Mouse (Mus musculus) limb, embryonic 13.5 days (tissue): ENCODE measurements around the gene Men1. TPM values are rescaled to one million over a fixed set of nuclear protein-coding genes. Genes with fewer than 3 reads are reported as not detected.

Experiments
- ATAC-seq: fragments of 200-750 bp; cut with Nextera tagmentation; 2 replicates; pipeline ENCODE4 v1.8.0; 2017; ENCODE audit warnings: low read depth, moderate number of reproducible peaks, moderate TSS enrichment; ENCODE audit not compliant: low FRiP score
- H3K27ac ChIP-seq: fragments of 300-500 bp; sonication (generic); 2 replicates; pipeline ENCODE4 v1.5.1; 2015; ENCODE audit warnings: inconsistent platforms, mild to moderate bottlenecking, moderate library complexity
- H3K27me3 ChIP-seq: fragments of 300-500 bp; sonication (generic); 2 replicates; pipeline ENCODE4 v1.6.1; 2015; ENCODE audit warnings: mild to moderate bottlenecking, inconsistent platforms
- H3K36me3 ChIP-seq: fragments of 300-500 bp; sonication (generic); 2 replicates; pipeline ENCODE4 v1.6.1; 2015; ENCODE audit warnings: inconsistent platforms, mild to moderate bottlenecking, moderate library complexity
- H3K4me1 ChIP-seq: fragments of 300-500 bp; sonication (generic); 2 replicates; pipeline ENCODE4 v1.6.1; 2015; ENCODE audit warnings: inconsistent platforms
- H3K4me2 ChIP-seq: fragments of 300-500 bp; sonication (generic); replicated peaks from 2 replicates; pipeline ENCODE4 v1.6.1; 2015; ENCODE audit warnings: inconsistent platforms, mild to moderate bottlenecking, moderate library complexity
- H3K4me3 ChIP-seq: fragments of 300-500 bp; sonication (generic); 2 replicates; pipeline ENCODE4 v1.5.1; 2015; ENCODE audit warnings: moderate library complexity, mild to moderate bottlenecking, inconsistent platforms
- H3K9ac ChIP-seq: fragments of 300-500 bp; sonication (generic); 2 replicates; pipeline ENCODE4 v1.6.1; 2015; ENCODE audit warnings: mild to moderate bottlenecking, inconsistent platforms
- H3K9me3 ChIP-seq: fragments of 300-500 bp; sonication (generic); 2 replicates; pipeline ENCODE4 v1.6.1; 2016; ENCODE audit warnings: inconsistent platforms
- WGBS: fragments of 180-500 bp; shearing (Covaris S2); methylation state at CpG from one replicate; pipeline ENCODE4 v1.1.7; 2015; 5-methylcytosine and 5-hydroxymethylcytosine counted together
- polyA plus RNA-seq: library from polyadenylated mRNA; unstranded; fragments of >200 nt; fragmentation: Nextera tagmentation; extraction: Ambion mirVana; gene quantifications from 2 replicates; pipeline ENCODE4 v1.2.1, GENCODE M21; 2015

Gene Men1
- polyA plus RNA-seq, 1 experiment from 2014 or later, result 97.6 TPM

GRCm38 (mm10) chr19:6331719-6332516 is 2.9 kb upstream of the Men1 start:
- WGBS, result 28% methylated on average over 13 of the region's 13 CpGs
- peaks cover 3% of the 10 kb centered on the region for H3K36me3 ChIP-seq
- H3K4me1 ChIP-seq, result peaks cover 25% of the 10 kb centered on the region
- peak overlapping the region; percentile 44 for H3K4me2 ChIP-seq
- 0 out of 2 replicates have a peak overlapping the region, but pooled peaks have one; percentile 48 for H3K9ac ChIP-seq
- H3K9me3 ChIP-seq, result no peaks in the 10 kb centered on the region
- no peak overlapping the region for H3K4me3 ChIP-seq
- no peak overlapping the region for H3K27ac ChIP-seq
- ATAC-seq, result no peak
- H3K27me3 ChIP-seq, result no peaks in the 10 kb centered on the region

DNA sequence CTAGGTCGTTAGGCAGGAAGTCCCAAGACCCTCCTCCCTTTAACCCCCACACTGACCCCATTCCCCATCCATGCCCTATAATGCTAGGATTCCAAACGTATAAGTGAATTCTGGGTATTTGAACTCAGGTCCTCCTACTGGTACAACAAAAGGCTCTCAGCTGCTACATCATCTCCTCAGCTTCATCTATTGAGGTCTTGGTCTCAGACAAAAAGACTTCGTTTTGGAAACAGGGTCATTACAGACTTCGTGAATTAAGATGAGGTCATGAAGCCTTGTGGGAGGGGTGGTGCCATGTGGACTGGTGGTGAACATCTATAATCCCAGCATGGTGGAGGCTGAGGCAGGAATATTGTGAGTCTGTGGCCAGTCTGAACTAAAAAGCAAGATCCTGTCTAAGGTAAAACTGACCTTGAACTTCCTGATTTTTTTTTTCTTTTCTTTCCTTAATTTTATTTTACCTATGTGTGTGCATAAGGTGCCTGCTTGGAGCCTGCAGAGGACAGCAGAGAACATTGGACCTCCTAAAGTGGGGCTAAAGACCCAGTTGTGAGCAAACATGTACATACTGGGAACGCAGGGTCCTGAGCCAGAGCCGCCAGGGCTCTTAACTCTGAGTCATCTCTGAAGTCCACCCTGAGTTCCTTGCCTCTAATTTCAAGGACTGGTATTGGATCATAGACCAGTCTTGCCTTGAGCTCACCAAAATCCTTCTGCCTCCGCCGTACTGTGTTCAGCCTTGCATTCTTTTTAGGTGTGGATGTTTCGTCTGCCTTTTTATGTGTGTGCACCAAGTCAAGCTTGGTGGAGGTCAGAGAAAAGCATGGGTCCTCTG is 801 bp upstream of the Men1 start:
- peak overlapping the region; percentile 93 for H3K9ac ChIP-seq
- peak overlapping the region; percentile 81 for H3K27ac ChIP-seq
- H3K27me3 ChIP-seq, result no peaks in the 10 kb centered on the region
- peaks cover 24% of the 10 kb centered on the region for H3K36me3 ChIP-seq
- peak overlapping the region; percentile 86 for H3K4me3 ChIP-seq
- peaks cover 30% of the 10 kb centered on the region for H3K4me1 ChIP-seq
- H3K9me3 ChIP-seq, result no peaks in the 10 kb centered on the region
- peak overlapping the region; percentile 96 for H3K4me2 ChIP-seq
- ATAC-seq, result no peak
- WGBS, result 59% methylated on average over 9 of the region's 9 CpGs

- Histone ChIP-seq H3K9ac (peak overlapping the region; percentile 93), H3K36me3 (peaks cover 39% of the 10 kb centered on the region), H3K27ac (peak overlapping the region; percentile 82), H3K27me3 (no peaks in the 10 kb centered on the region), H3K4me1 (peaks cover 34% of the 10 kb centered on the region), H3K9me3 (no peaks in the 10 kb centered on the region), H3K4me3 (peak overlapping the region; percentile 86), H3K4me2 (peak overlapping the region; percentile 96)
- no peak for ATAC-seq
- WGBS, result under 1% methylated on average over 25 of the region's 25 CpGs
These were observed 664 bp downstream of the Men1 start for GRCm38 (mm10) chr19:6335458-6335827.

DNA sequence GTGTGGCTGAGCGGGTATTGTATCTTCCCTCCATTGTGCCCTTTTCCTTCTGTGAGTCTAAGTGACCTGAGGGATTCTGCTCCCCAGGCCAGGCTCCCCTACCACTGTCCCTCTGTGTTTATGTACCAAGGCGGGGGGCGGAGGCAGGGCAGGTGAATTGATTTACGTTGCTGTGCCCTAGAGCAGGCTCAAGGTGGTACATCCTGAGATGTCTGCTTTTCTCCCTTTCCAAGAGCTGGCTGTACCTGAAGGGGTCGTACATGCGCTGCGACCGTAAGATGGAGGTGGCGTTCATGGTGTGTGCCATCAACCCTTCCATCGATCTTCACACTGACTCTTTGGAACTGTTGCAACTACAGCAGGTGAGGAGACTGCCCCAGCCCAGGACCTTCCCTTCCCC is 2.1 kb downstream of the Men1 start:
- peak overlapping the region; percentile 93 for H3K9ac ChIP-seq

DNA sequence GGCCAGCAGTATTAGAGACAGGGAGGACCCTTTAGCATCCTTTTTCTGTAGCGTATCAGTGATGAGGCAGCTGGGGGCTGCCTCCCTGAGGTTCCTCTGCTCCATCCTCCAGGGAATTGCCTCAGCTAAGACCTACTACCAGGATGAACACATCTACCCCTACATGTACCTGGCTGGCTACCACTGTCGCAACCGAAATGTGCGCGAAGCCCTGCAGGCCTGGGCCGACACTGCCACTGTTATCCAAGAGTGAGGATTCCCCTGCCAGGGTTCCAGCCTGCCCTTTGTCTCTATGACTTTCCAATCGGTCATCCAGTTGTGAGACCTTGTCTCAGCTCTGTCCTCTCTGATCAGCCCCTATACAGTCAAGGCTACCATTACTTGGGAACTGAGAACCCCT is 3.4 kb downstream of the Men1 start:
- 98% methylated on average over 7 of the region's 7 CpGs for WGBS
- H3K4me1 ChIP-seq, result peaks cover 42% of the 10 kb centered on the region
- H3K9ac ChIP-seq, result peak overlapping the region; percentile 19; the same call in 1 of the 2 replicates
- peaks cover 46% of the 10 kb centered on the region for H3K36me3 ChIP-seq
- no peaks in the 10 kb centered on the region for H3K27me3 ChIP-seq
- H3K4me3 ChIP-seq, result no peak overlapping the region
- no peaks in the 10 kb centered on the region for H3K9me3 ChIP-seq
- H3K27ac ChIP-seq, result no peak overlapping the region
- H3K4me2 ChIP-seq, result no peak overlapping the region
- ATAC-seq, result no peak

More for the DNA sequence above, 2.1 kb downstream of the Men1 start:
- H3K4me2 ChIP-seq, result peak overlapping the region; percentile 96
- H3K4me3 ChIP-seq, result peak overlapping the region; percentile 86
- no peak for ATAC-seq
- no peak overlapping the region; the same call in 1 of the 2 replicates for H3K27ac ChIP-seq
- H3K9me3 ChIP-seq, result no peaks in the 10 kb centered on the region
- H3K36me3 ChIP-seq, result peaks cover 39% of the 10 kb centered on the region
- WGBS, result 92% methylated on average over 10 of the region's 10 CpGs
- peaks cover 38% of the 10 kb centered on the region for H3K4me1 ChIP-seq
- no peaks in the 10 kb centered on the region for H3K27me3 ChIP-seq

GRCm38 (mm10) chr19:6338716-6339115 is 3.9 kb downstream of the Men1 start:
- Histone ChIP-seq H3K36me3 (peaks cover 50% of the 10 kb centered on the region), H3K9ac (no peak overlapping the region), H3K4me3 (no peak overlapping the region), H3K9me3 (no peaks in the 10 kb centered on the region), H3K4me2 (no peak overlapping the region), H3K27me3 (no peaks in the 10 kb centered on the region), H3K4me1 (peaks cover 42% of the 10 kb centered on the region), H3K27ac (no peak overlapping the region)
- WGBS, result 91% methylated on average over 11 of the region's 11 CpGs
- ATAC-seq, result no peak

DNA sequence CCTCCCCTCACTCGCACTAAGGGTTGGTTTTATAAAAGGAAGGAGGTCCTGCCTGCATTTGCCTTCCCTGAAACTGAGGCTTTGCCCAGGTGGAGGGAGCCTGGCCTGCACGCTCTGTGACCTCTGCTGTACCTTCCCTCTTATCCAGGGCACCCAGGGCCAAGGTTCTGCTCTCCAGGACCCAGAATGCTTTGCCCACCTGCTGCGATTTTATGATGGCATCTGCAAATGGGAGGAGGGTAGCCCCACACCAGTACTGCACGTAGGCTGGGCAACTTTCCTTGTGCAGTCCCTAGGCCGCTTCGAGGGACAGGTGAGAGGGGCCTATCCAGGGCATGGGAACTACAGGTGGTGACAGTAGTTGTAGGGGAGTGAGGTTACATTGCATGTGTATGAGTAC is 4.4 kb downstream of the Men1 start:
- Histone ChIP-seq H3K36me3 (peaks cover 55% of the 10 kb centered on the region), H3K4me1 (peaks cover 39% of the 10 kb centered on the region), H3K4me3 (no peak overlapping the region), H3K9ac (no peak overlapping the region), H3K27me3 (no peaks in the 10 kb centered on the region), H3K9me3 (no peaks in the 10 kb centered on the region), H3K27ac (no peak overlapping the region), H3K4me2 (no peak overlapping the region)
- WGBS, result 89% methylated on average over 6 of the region's 6 CpGs
- no peak for ATAC-seq

- no peak overlapping the region for H3K4me2 ChIP-seq
- H3K27ac ChIP-seq, result 0 out of 2 replicates have a peak overlapping the region, but pooled peaks have one; percentile 2
- peaks cover 63% of the 10 kb centered on the region for H3K36me3 ChIP-seq
- WGBS, result 73% methylated on average over 15 of the region's 15 CpGs
- no peaks in the 10 kb centered on the region for H3K9me3 ChIP-seq
- no peak overlapping the region for H3K9ac ChIP-seq
- peak overlapping the region; percentile 71 for H3K4me3 ChIP-seq
- no peaks in the 10 kb centered on the region for H3K27me3 ChIP-seq
- peaks cover 35% of the 10 kb centered on the region for H3K4me1 ChIP-seq
- no peak for ATAC-seq
These were observed 5.2 kb downstream of the Men1 start for GRCm38 (mm10) chr19:6339890-6340504.

- 9% methylated on average over 57 of the region's 72 CpGs for WGBS
- peak within 1 kb of the TSS; percentile 58; the same call in 1 of the 2 replicates for H3K27ac ChIP-seq
- H3K9me3 ChIP-seq, result no peaks in the 10 kb centered on the region
- no peaks in the 10 kb centered on the region for H3K27me3 ChIP-seq
- ATAC-seq, result peak; percentile 77
- H3K4me2 ChIP-seq, result peak within 1 kb of the TSS; percentile 88
- H3K36me3 ChIP-seq, result peaks cover 71% of the 10 kb centered on the region
- peak within 1 kb of the TSS; percentile 71 for H3K4me3 ChIP-seq
- peaks cover 33% of the 10 kb centered on the region for H3K4me1 ChIP-seq
- peak within 1 kb of the TSS; percentile 75 for H3K9ac ChIP-seq
These were observed 6.0 kb downstream of the Men1 start, which contains the start of gene Map4k2 for GRCm38 (mm10) chr19:6340524-6341452. TSS of gene Map4k2 (plus strand) at chr19:6341135.

DNA sequence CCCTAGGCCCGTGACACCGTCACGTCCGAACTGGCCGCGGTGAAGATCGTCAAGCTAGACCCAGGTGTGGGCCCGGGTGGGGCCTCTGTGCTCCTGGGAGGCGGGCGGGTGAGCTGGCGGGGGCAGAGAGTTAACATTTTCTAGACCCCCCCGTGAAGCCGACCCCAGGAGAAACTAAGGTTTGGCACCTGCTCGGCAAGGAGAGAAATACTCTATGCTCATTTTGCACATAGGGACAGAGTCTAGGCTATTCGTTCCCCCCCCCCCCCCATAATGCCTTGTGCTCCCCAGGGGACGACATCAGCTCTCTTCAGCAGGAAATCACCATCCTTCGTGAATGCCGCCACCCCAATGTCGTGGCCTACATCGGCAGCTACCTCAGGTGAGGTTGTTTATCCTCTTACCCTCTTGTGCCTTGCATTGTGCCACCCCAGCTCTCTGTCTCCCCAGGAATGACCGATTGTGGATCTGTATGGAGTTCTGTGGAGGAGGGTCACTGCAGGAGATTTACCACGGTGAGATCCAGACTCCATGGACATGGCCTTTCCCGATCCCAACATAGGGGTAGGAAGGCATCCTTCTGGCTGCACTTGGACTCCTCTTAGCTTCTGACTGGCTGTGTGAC is 6.8 kb downstream of the Men1 start:
- H3K27me3 ChIP-seq, result no peaks in the 10 kb centered on the region
- H3K4me2 ChIP-seq, result peak overlapping the region; percentile 88
- 10% methylated on average over 23 of the region's 23 CpGs for WGBS
- H3K9ac ChIP-seq, result peak overlapping the region; percentile 75
- H3K36me3 ChIP-seq, result peaks cover 78% of the 10 kb centered on the region
- no peak for ATAC-seq
- peak overlapping the region; percentile 71 for H3K4me3 ChIP-seq
- H3K9me3 ChIP-seq, result no peaks in the 10 kb centered on the region
- peaks cover 25% of the 10 kb centered on the region for H3K4me1 ChIP-seq
- H3K27ac ChIP-seq, result peak overlapping the region; percentile 58; the same call in 1 of the 2 replicates
